Mouse (Mus musculus): ENCODE measurements at regions not wholly inside any gene's neighbourhood (a gene's known extent, or its start where the extent isn't known, plus 50 kb on each side); places are given as distances from the start of the nearest gene placed in this dataset.
A peak's percentile ranks its signal among the peaks of the same experiment; 100 is the strongest.

DNA sequence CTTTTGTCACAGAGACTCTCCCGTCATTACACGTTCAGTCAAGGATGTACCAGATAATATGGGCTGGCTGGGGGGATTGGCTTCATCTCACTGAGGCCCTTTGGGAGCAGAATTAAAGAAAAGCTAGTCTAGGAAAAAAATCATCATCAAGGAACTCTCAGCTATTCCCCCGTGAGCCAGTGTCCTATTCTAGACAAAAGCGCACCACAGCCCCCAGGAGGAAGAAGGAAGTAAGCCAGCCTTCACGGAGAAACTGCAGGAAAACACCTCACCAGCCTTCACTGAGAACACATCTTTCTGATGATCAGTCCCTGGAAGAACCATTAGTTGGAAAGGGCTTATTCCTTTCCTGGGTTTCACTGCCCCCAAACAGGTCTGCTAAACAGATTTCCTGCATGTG, 154.8 kb upstream of the Dapk1 start:
- H3K4me3 ChIP-seq (replicated peaks; ENCODE audit: low read length), result no peak overlapping the region
- no peaks in the 10 kb centered on the region for H3K36me3 ChIP-seq (ENCODE audit: control insufficient read depth, insufficient read depth, low read length)
- WGBS, result 59% methylated on average over 5 of the region's 5 CpGs
- no peak overlapping the region for H3K4me2 ChIP-seq (replicated peaks; ENCODE audit: low read depth, low read length, severe bottlenecking)
- no peak for TF ChIP-seq POLR2A (IDR thresholded peaks at IDR 0.05; ENCODE audit: borderline replicate concordance, extremely low read depth, insufficient read depth, insufficient read length)
- H3K4me1 ChIP-seq (ENCODE audit: control insufficient read depth, insufficient read depth, low read length), result peaks cover 6% of the 10 kb centered on the region; the same call in 1 of the 2 replicates
- no peaks in the 10 kb centered on the region for H3K27me3 ChIP-seq (ENCODE audit: control insufficient read depth, insufficient read depth, low read length)
- ATAC-seq (ENCODE audit: low FRiP score, low read depth) (no peak), DNase-seq (ENCODE audit: low spot score) (no peak)
- no peaks in the 10 kb centered on the region for H3K9me3 ChIP-seq (ENCODE audit: control insufficient read depth, low read length)
- H3K9ac ChIP-seq (ENCODE audit: low read depth, low read length, severe bottlenecking), result no peak overlapping the region
- peak overlapping the region; percentile 58 for H3K27ac ChIP-seq (replicated peaks; ENCODE audit: low read depth, low read length)

DNA sequence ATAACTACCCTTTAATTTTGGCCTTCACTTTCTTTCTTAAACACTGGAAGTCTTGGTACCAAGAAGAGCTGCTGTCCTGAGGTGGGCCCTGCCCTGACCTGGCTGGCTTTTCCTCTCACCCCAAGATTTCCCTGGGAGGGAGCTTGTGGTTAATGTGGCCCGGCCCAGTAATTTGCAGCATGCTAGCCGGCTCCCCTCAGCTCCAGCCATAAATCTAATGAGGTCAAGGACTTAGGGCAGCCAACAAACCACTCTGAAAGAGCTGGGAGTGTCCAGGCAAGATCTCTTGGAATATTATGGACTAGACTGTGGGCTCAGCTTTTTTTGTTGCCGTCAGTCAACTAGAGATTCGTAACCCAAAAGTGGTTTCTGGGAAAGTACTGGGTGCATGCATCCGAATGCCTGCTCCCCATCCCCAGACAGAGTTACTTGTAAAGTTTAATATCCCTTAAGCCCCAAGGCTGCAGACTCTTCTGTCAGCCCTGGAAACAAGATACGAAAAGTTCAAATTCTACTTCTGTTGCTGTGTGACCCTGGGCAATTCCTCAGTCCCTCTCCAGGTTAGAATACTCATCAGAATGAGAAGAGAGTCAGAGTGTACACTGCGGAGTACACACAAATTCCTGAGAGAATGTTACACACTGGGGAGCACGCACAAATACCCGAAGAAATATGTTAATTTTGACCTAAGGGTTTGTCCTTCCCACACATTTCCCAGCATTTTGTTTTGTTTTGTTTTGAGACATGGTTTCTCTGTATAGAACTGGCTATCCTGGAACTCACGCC, 150.8 kb upstream of the Dapk1 start:
- no peak for ATAC-seq (ENCODE audit: low FRiP score, low read depth)
- Histone ChIP-seq H3K36me3 (ENCODE audit: control insufficient read depth, insufficient read depth, low read length) (no peaks in the 10 kb centered on the region), H3K9me3 (ENCODE audit: control insufficient read depth, low read length) (no peaks in the 10 kb centered on the region), H3K9ac (ENCODE audit: low read depth, low read length, severe bottlenecking) (no peak overlapping the region), H3K27me3 (ENCODE audit: control insufficient read depth, insufficient read depth, low read length) (no peaks in the 10 kb centered on the region), H3K4me1 (ENCODE audit: control insufficient read depth, insufficient read depth, low read length) (peaks cover 24% of the 10 kb centered on the region), H3K27ac (replicated peaks; ENCODE audit: low read depth, low read length) (no peak overlapping the region), H3K4me3 (replicated peaks; ENCODE audit: low read length) (no peak overlapping the region), H3K4me2 (replicated peaks; ENCODE audit: low read depth, low read length, severe bottlenecking) (no peak overlapping the region)
- 44% methylated on average over 10 of the region's 10 CpGs for WGBS
- DNase-seq (ENCODE audit: low spot score), result no peak
- no peak for TF ChIP-seq POLR2A (IDR thresholded peaks at IDR 0.05; ENCODE audit: borderline replicate concordance, extremely low read depth, insufficient read depth, insufficient read length)

GRCm38 (mm10) chr13:60453821-60454483, 147.8 kb upstream of the Dapk1 start:
- H3K27ac ChIP-seq (replicated peaks; ENCODE audit: low read depth, low read length), result peak overlapping the region; percentile 82; the same call in 1 of the 2 replicates

GRCm38 (mm10) chr13:60455033-60455619, 146.6 kb upstream of the Dapk1 start:
- DNase-seq (ENCODE audit: low spot score) (peak; percentile 70), ATAC-seq (ENCODE audit: low FRiP score, low read depth) (peak; percentile 73)
- Histone ChIP-seq H3K9ac (ENCODE audit: low read depth, low read length, severe bottlenecking) (peak overlapping the region; percentile 22; the same call in 1 of the 2 replicates), H3K4me3 (replicated peaks; ENCODE audit: low read length) (no peak overlapping the region), H3K27ac (replicated peaks; ENCODE audit: low read depth, low read length) (peak overlapping the region; percentile 82), H3K4me1 (ENCODE audit: control insufficient read depth, insufficient read depth, low read length) (peaks cover 24% of the 10 kb centered on the region), H3K27me3 (ENCODE audit: control insufficient read depth, insufficient read depth, low read length) (no peaks in the 10 kb centered on the region), H3K36me3 (ENCODE audit: control insufficient read depth, insufficient read depth, low read length) (no peaks in the 10 kb centered on the region), H3K4me2 (replicated peaks; ENCODE audit: low read depth, low read length, severe bottlenecking) (peak overlapping the region; percentile 38), H3K9me3 (ENCODE audit: control insufficient read depth, low read length) (no peaks in the 10 kb centered on the region)
- no peak for TF ChIP-seq POLR2A (IDR thresholded peaks at IDR 0.05; ENCODE audit: borderline replicate concordance, extremely low read depth, insufficient read depth, insufficient read length)
- WGBS, result 10% methylated on average over 15 of the region's 15 CpGs

More at GRCm38 (mm10) chr13:60453821-60454483, 147.8 kb upstream of the Dapk1 start:
- no peak for DNase-seq (ENCODE audit: low spot score)
- no peaks in the 10 kb centered on the region for H3K27me3 ChIP-seq (ENCODE audit: control insufficient read depth, insufficient read depth, low read length)
- no peak for TF ChIP-seq POLR2A (IDR thresholded peaks at IDR 0.05; ENCODE audit: borderline replicate concordance, extremely low read depth, insufficient read depth, insufficient read length)
- H3K4me2 ChIP-seq (replicated peaks; ENCODE audit: low read depth, low read length, severe bottlenecking), result no peak overlapping the region
- no peaks in the 10 kb centered on the region for H3K9me3 ChIP-seq (ENCODE audit: control insufficient read depth, low read length)
- H3K4me3 ChIP-seq (replicated peaks; ENCODE audit: low read length), result no peak overlapping the region
- ATAC-seq (ENCODE audit: low FRiP score, low read depth), result no peak
- H3K36me3 ChIP-seq (ENCODE audit: control insufficient read depth, insufficient read depth, low read length), result no peaks in the 10 kb centered on the region
- peaks cover 24% of the 10 kb centered on the region for H3K4me1 ChIP-seq (ENCODE audit: control insufficient read depth, insufficient read depth, low read length)
- WGBS, result 82% methylated on average over 9 of the region's 9 CpGs
- no peak overlapping the region for H3K9ac ChIP-seq (ENCODE audit: low read depth, low read length, severe bottlenecking)

GRCm38 (mm10) chr13:60455863-60456551, 145.7 kb upstream of the Dapk1 start:
- H3K9me3 ChIP-seq (ENCODE audit: control insufficient read depth, low read length), result no peaks in the 10 kb centered on the region
- H3K27ac ChIP-seq (replicated peaks; ENCODE audit: low read depth, low read length), result no peak overlapping the region; the same call in 1 of the 2 replicates
- no peak overlapping the region for H3K4me3 ChIP-seq (replicated peaks; ENCODE audit: low read length)
- H3K4me2 ChIP-seq (replicated peaks; ENCODE audit: low read depth, low read length, severe bottlenecking), result no peak overlapping the region
- TF ChIP-seq POLR2A (IDR thresholded peaks at IDR 0.05; ENCODE audit: borderline replicate concordance, extremely low read depth, insufficient read depth, insufficient read length), result no peak
- H3K27me3 ChIP-seq (ENCODE audit: control insufficient read depth, insufficient read depth, low read length), result no peaks in the 10 kb centered on the region
- H3K36me3 ChIP-seq (ENCODE audit: control insufficient read depth, insufficient read depth, low read length), result no peaks in the 10 kb centered on the region
- peak; percentile 53 for DNase-seq (ENCODE audit: low spot score)
- WGBS, result 31% methylated on average over 10 of the region's 10 CpGs
- H3K9ac ChIP-seq (ENCODE audit: low read depth, low read length, severe bottlenecking), result no peak overlapping the region
- ATAC-seq (ENCODE audit: low FRiP score, low read depth), result no peak
- peaks cover 24% of the 10 kb centered on the region for H3K4me1 ChIP-seq (ENCODE audit: control insufficient read depth, insufficient read depth, low read length)

All from limb, embryonic 14.5 days (tissue).